Mouse (Mus musculus) E14TG2a.4 (cell line): ENCODE data around the gene Trip10.

Experiments used
- H3K27me3 ChIP-seq: 2 replicates; pipeline ENCODE4 v1.6.1; 2014; ENCODE audit warnings: low read length, control low read depth; ENCODE audit not compliant: insufficient read depth
- H3K36me3 ChIP-seq: 2 replicates; pipeline ENCODE4 v1.6.1; 2014; ENCODE audit warnings: low read length, control low read depth; ENCODE audit not compliant: insufficient read depth
- H3K4me1 ChIP-seq: replicated peaks from 2 replicates; pipeline ENCODE4 v1.6.1; 2014; ENCODE audit warnings: low read depth, low read length, control low read depth
- H3K4me3 ChIP-seq: replicated peaks from 2 replicates; pipeline ENCODE4 v1.5.1; 2014; ENCODE audit warnings: mild to moderate bottlenecking, low read length
- H3K9me3 ChIP-seq: 2 replicates; pipeline ENCODE4 v1.6.1; 2014; ENCODE audit warnings: low read length, control low read depth
- CTCF ChIP-seq: conservative IDR thresholded peaks from 2 replicates; pipeline ENCODE4 v1.5.1; 2014; ENCODE audit warnings: low read length
- NANOG ChIP-seq: IDR thresholded peaks from 2 replicates; pipeline ENCODE4 v1.6.1; 2014; ENCODE audit warnings: borderline replicate concordance, low read length, mixed read lengths
- POU5F1 ChIP-seq: IDR thresholded peaks from 2 replicates; pipeline ENCODE4 v1.6.1; 2014; ENCODE audit warnings: low read length, borderline replicate concordance

Trip10 gene

GRCm38 (mm10) chr17:57249186-57250181, at the start of gene Trip10:
TSS of gene Trip10 (plus strand) at chr17:57249455.
- peaks cover 52% of the 10 kb centered on the region for H3K36me3 ChIP-seq
- H3K4me1 ChIP-seq: peaks cover 63% of the 10 kb centered on the region
- no peaks in the 10 kb centered on the region for H3K9me3 ChIP-seq
- no peak for TF ChIP-seq NANOG
- H3K27me3 ChIP-seq: no peaks in the 10 kb centered on the region
- H3K4me3 ChIP-seq: peak within 1 kb of the TSS; percentile 97

GRCm38 (mm10) chr17:57201841-57202724, 47.2 kb upstream of the Trip10 start:
- H3K4me1 ChIP-seq: peaks cover 5% of the 10 kb centered on the region; the same call in 1 of the 2 replicates
- no peak for TF ChIP-seq NANOG
- no peak for TF ChIP-seq POU5F1
- TF ChIP-seq CTCF: no peak
- peaks cover 5% of the 10 kb centered on the region; the same call in 1 of the 2 replicates for H3K9me3 ChIP-seq
- H3K36me3 ChIP-seq: no peaks in the 10 kb centered on the region
- peaks cover 4% of the 10 kb centered on the region; the same call in 1 of the 2 replicates for H3K27me3 ChIP-seq
- no peak overlapping the region for H3K4me3 ChIP-seq

- Histone ChIP-seq H3K27me3 (peaks cover 15% of the 10 kb centered on the region), H3K36me3 (no peaks in the 10 kb centered on the region), H3K4me3 (no peak overlapping the region), H3K4me1 (peaks cover 13% of the 10 kb centered on the region), H3K9me3 (peaks cover 5% of the 10 kb centered on the region; the same call in 1 of the 2 replicates)
- TF ChIP-seq CTCF (no peak), POU5F1 (no peak), NANOG (no peak)
These were observed 41.3 kb upstream of the Trip10 start for GRCm38 (mm10) chr17:57207938-57208337.

DNA sequence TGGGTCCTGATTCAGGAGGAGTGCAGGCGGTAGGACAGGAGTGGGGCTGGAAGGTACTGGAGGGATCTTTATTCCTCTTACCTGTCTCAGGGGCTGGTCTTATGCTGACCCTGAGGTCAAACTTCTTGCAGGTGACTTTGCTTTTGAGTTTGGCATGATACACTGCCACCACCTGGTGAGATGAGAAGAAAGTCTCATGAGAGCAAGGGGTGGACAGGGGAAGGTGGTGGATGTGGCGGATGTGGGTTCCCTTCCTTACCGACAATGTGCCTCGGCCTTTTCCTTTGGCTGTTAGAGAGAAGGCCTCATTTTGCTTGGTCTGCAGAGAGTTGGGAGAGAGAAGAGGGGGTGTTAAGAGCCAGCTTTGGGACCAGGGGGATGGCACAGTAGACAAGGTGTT, 39.9 kb upstream of the Trip10 start:
- Histone ChIP-seq H3K27me3 (peaks cover 18% of the 10 kb centered on the region), H3K9me3 (peaks cover 5% of the 10 kb centered on the region; the same call in 1 of the 2 replicates), H3K4me1 (peaks cover 8% of the 10 kb centered on the region), H3K4me3 (no peak overlapping the region), H3K36me3 (no peaks in the 10 kb centered on the region)
- TF ChIP-seq NANOG (no peak), CTCF (no peak), POU5F1 (no peak)

- H3K27me3 ChIP-seq: peaks cover 32% of the 10 kb centered on the region
- TF ChIP-seq CTCF: no peak
- TF ChIP-seq POU5F1: no peak
- TF ChIP-seq NANOG: no peak
- H3K9me3 ChIP-seq: no peaks in the 10 kb centered on the region
- peaks cover 15% of the 10 kb centered on the region for H3K4me1 ChIP-seq
- no peak overlapping the region for H3K4me3 ChIP-seq
- no peaks in the 10 kb centered on the region for H3K36me3 ChIP-seq
These were observed 37.8 kb upstream of the Trip10 start for GRCm38 (mm10) chr17:57211501-57211900.

GRCm38 (mm10) chr17:57214676-57215387, 34.4 kb upstream of the Trip10 start:
- Histone ChIP-seq H3K4me3 (no peak overlapping the region), H3K27me3 (peaks cover 32% of the 10 kb centered on the region), H3K9me3 (peaks cover 3% of the 10 kb centered on the region; the same call in 1 of the 2 replicates), H3K36me3 (no peaks in the 10 kb centered on the region), H3K4me1 (peaks cover 25% of the 10 kb centered on the region)
- TF ChIP-seq CTCF: no peak
- no peak for TF ChIP-seq NANOG
- no peak for TF ChIP-seq POU5F1

DNA sequence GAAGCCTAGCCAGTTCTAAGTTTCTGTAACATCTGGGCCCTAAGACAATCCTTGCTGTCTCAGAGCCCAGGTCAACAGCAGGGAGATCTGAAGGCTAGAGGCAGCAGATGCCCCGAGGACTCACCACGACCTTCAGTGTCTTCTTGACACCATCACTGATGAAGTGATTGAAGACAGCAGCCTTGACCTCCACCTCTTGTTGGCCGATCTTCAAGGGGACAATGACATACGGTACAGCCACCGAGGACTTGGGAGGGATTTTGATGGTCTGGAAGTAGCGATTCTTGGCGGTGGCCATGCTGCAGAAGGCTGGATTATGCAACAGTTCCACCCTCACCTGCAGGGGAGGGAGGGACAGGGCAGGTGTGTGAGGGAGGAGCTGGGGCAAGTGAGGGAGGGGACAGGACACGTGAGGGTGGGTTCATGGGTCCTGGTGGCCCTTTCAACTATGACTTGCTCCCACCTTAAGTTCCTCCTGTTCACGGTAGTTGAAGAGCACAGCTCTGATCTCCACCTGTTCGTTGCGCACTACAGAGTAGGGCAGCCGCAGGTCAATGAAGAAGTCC, 30.8 kb upstream of the Trip10 start:
- H3K36me3 ChIP-seq: no peaks in the 10 kb centered on the region
- no peak for TF ChIP-seq CTCF
- TF ChIP-seq POU5F1: no peak
- TF ChIP-seq NANOG: no peak
- peaks cover 16% of the 10 kb centered on the region for H3K4me1 ChIP-seq
- peaks cover 18% of the 10 kb centered on the region for H3K9me3 ChIP-seq
- peaks cover 33% of the 10 kb centered on the region for H3K27me3 ChIP-seq
- H3K4me3 ChIP-seq: no peak overlapping the region
